ENCODE assay signal across 42 mouse cellular contexts in genomic region chr5:114976935-114977334, GRCm38 (mm10). TPM values are rescaled to one million over a fixed set of nuclear protein-coding genes. Genes with fewer than 3 reads are reported as not detected.
"Had no signal": no experiment of that assay in that cellular context is flagged by ENCODE, and none has a peak within 500 bp of the region (broad histone marks: within the 10 kb centered on the region; RNA-seq: fewer than 3 reads in every experiment).

No protein-coding gene starts in this region.

- H3K27me3 ChIP-seq: limb, embryonic 12.5 days; limb, embryonic 13.5 days; limb, embryonic 15.5 days; liver, embryonic 12.5 days; liver, embryonic 13.5 days; liver, embryonic 15.5 days; lung, embryonic 15.5 days; megakaryocyte, embryonic 14.5 days; midbrain, embryonic 12.5 days; midbrain, embryonic 13.5 days; midbrain, embryonic 15.5 days had no signal

- H3K9me3 ChIP-seq: limb, embryonic 10.5 days; limb, embryonic 12.5 days; limb, embryonic 13.5 days; limb, embryonic 15.5 days; liver, embryonic 12.5 days; liver, embryonic 13.5 days; liver, embryonic 15.5 days; lung, embryonic 15.5 days; megakaryocyte, embryonic 14.5 days; midbrain, embryonic 10.5 days; midbrain, embryonic 12.5 days; midbrain, embryonic 13.5 days; midbrain, embryonic 15.5 days had no signal

- H3K9ac ChIP-seq: limb, embryonic 12.5 days; limb, embryonic 13.5 days; limb, embryonic 15.5 days; liver, embryonic 12.5 days; liver, embryonic 13.5 days; liver, embryonic 14.5 days; liver, embryonic 15.5 days; liver, postnatal 0 days; lung, embryonic 14.5 days; lung, embryonic 15.5 days; midbrain, embryonic 12.5 days; midbrain, embryonic 13.5 days; midbrain, embryonic 15.5 days had no signal

- ATAC-seq: liver, embryonic 12.5 days; liver, postnatal 0 days; lung, postnatal 0 days; midbrain, embryonic 13.5 days; midbrain, embryonic 15.5 days had no signal

- H3K36me3 ChIP-seq: limb, embryonic 10.5 days; limb, embryonic 12.5 days; limb, embryonic 13.5 days; limb, embryonic 15.5 days; liver, embryonic 12.5 days; liver, embryonic 13.5 days; liver, embryonic 15.5 days; lung, embryonic 15.5 days; midbrain, embryonic 10.5 days; midbrain, embryonic 12.5 days; midbrain, embryonic 13.5 days; midbrain, embryonic 15.5 days had no signal

- H3K4me2 ChIP-seq: limb, embryonic 12.5 days; limb, embryonic 13.5 days; limb, embryonic 15.5 days; liver, embryonic 11.5 days; liver, embryonic 12.5 days; liver, embryonic 13.5 days; liver, embryonic 15.5 days; lung, embryonic 14.5 days; lung, embryonic 15.5 days; midbrain, embryonic 12.5 days; midbrain, embryonic 13.5 days; midbrain, embryonic 15.5 days had no signal

- H3K4me3 ChIP-seq: left cerebral cortex, adult 2 months; limb, embryonic 10.5 days; limb, embryonic 12.5 days; limb, embryonic 13.5 days; limb, embryonic 15.5 days; liver, embryonic 12.5 days; liver, embryonic 13.5 days; liver, embryonic 15.5 days; lung, embryonic 15.5 days; megakaryocyte, embryonic 14.5 days; midbrain, embryonic 10.5 days; midbrain, embryonic 12.5 days; midbrain, embryonic 13.5 days; midbrain, embryonic 15.5 days; myocyte had no signal

- H3K27ac ChIP-seq: left cerebral cortex, adult 2 months; limb, embryonic 10.5 days; limb, embryonic 12.5 days; limb, embryonic 13.5 days; limb, embryonic 15.5 days; liver, embryonic 12.5 days; liver, embryonic 13.5 days; liver, embryonic 14.5 days; liver, embryonic 15.5 days; lung, embryonic 15.5 days; macrophage; midbrain, embryonic 10.5 days; midbrain, embryonic 12.5 days; midbrain, embryonic 13.5 days; midbrain, embryonic 15.5 days had no signal

- DNase-seq: left cerebral cortex, postnatal 4 days; liver; liver, embryonic 13.5 days; liver, postnatal 0 days; lung, adult 18-20 months; lung, adult 2 months; lung, embryonic 14.5 days; lung, postnatal 10 days; lung, postnatal 14 days; lung, postnatal 36 days; lung, postnatal 4 days; midbrain, embryonic 14.5 days had no signal

RNA-seq across cellular contexts. Expression of gene Hnf1a, which starts 6.0 kb away (rescaled TPM):
- total RNA-seq: left cerebral cortex, adult 18-20 months; left cerebral cortex, adult 2 months; left cerebral cortex, adult 8-10 months; left cerebral cortex, postnatal 10 days; left cerebral cortex, postnatal 14 days; left cerebral cortex, postnatal 25 days; left cerebral cortex, postnatal 36 days; left cerebral cortex, postnatal 4 days; megakaryocyte progenitor cell, adult 5-6 weeks; megakaryocyte, adult 5-6 weeks; megakaryocyte-erythroid progenitor cell, adult 5-6 weeks; midbrain, postnatal 0 days; monocyte, adult 5-6 weeks had no signal
- polyA plus RNA-seq: limb, embryonic 11.5 days; limb, embryonic 12.5 days; limb, embryonic 13.5 days; limb, embryonic 15.5 days; lung, adult 2 months; lung, embryonic 14.5 days; lung, postnatal 0 days; macrophage; midbrain, embryonic 13.5 days; midbrain, embryonic 14.5 days; myocyte had no signal

RNA-seq across cellular contexts. Expression of gene Oasl1, which starts 53.9 kb away (rescaled TPM):
- total RNA-seq: left cerebral cortex, postnatal 10 days; left cerebral cortex, postnatal 14 days; left cerebral cortex, postnatal 36 days; left cerebral cortex, postnatal 4 days had no signal
- polyA plus RNA-seq: midbrain, embryonic 10.5 days had no signal
